Mouse (Mus musculus) megakaryocyte, embryonic 14.5 days (primary cell): ENCODE results near the gene Golga2.

Experiments used
- FLI1 ChIP-seq: IDR thresholded peaks from 2 replicates; pipeline ENCODE4 v1.6.1; 2012; ENCODE audit warnings: low read length, inconsistent platforms, mixed read lengths
- GATA1 ChIP-seq: IDR thresholded peaks from 3 replicates; pipeline ENCODE4 v1.6.1; 2012; ENCODE audit warnings: mixed read lengths, low read length, inconsistent platforms, borderline replicate concordance

- TF ChIP-seq GATA1 (no peak), FLI1 (no peak)
These were observed 3.2 kb upstream of the Golga2 start for GRCm38 (mm10) chr2:32283986-32284385.
